Mouse (Mus musculus) lung, adult 18-20 months (tissue): ENCODE data around the gene Ifne.

Experiments
- DNase-seq, 2 experiments: peaks; one replicate each; pipeline ENCODE4 v3.0.0; 2022; ENCODE audit warnings: mixed read lengths in 2 of 2

Ifne gene

GRCm38 (mm10) chr4:88880101-88880500 lies at the start of gene Ifne:
TSS of gene Ifne (minus strand) at chr4:88880201.
- DNase-seq, result no peak

GRCm38 (mm10) chr4:88928341-88929102 lies 48.5 kb upstream of the Ifne start:
- DNase-seq, result no peak

GRCm38 (mm10) chr4:88927850-88928249 lies 47.8 kb upstream of the Ifne start:
- DNase-seq, result no peak

GRCm38 (mm10) chr4:88926637-88927036 lies 46.6 kb upstream of the Ifne start:
- peak; percentile 47 to 72 for DNase-seq

- no peak for DNase-seq
Measured at GRCm38 (mm10) chr4:88926082-88926481, 46.1 kb upstream of the Ifne start.

- DNase-seq, result no peak
Measured at GRCm38 (mm10) chr4:88925456-88925855, 45.5 kb upstream of the Ifne start.

GRCm38 (mm10) chr4:88921280-88921679 lies 41.3 kb upstream of the Ifne start:
- no peak for DNase-seq

- no peak for DNase-seq
Measured at GRCm38 (mm10) chr4:88917770-88918460, 37.9 kb upstream of the Ifne start.

GRCm38 (mm10) chr4:88916306-88916705 lies 36.3 kb upstream of the Ifne start:
- no peak for DNase-seq

GRCm38 (mm10) chr4:88913984-88914383 lies 34.0 kb upstream of the Ifne start:
- no peak for DNase-seq

GRCm38 (mm10) chr4:88912882-88913281 lies 32.9 kb upstream of the Ifne start:
- DNase-seq, result no peak

- DNase-seq, result no peak
Measured at GRCm38 (mm10) chr4:88912187-88912586, 32.2 kb upstream of the Ifne start.

- no peak for DNase-seq
Measured at GRCm38 (mm10) chr4:88909600-88910534, 29.9 kb upstream of the Ifne start.

- no peak for DNase-seq
Measured at GRCm38 (mm10) chr4:88893201-88893754, 13.3 kb upstream of the Ifne start.

- no peak for DNase-seq
Measured at GRCm38 (mm10) chr4:88888236-88888635, 8.2 kb upstream of the Ifne start.

GRCm38 (mm10) chr4:88878772-88879171 lies 1.2 kb downstream of the Ifne start:
- DNase-seq, result no peak

GRCm38 (mm10) chr4:88878246-88878645 lies 1.8 kb downstream of the Ifne start:
- DNase-seq, result no peak

GRCm38 (mm10) chr4:88876520-88876919 lies 3.5 kb downstream of the Ifne start:
- no peak for DNase-seq

- DNase-seq, result no peak
Measured at GRCm38 (mm10) chr4:88875435-88876095, 4.4 kb downstream of the Ifne start.

- DNase-seq, result no peak
Measured at GRCm38 (mm10) chr4:88872691-88873090, 7.3 kb downstream of the Ifne start.

GRCm38 (mm10) chr4:88867926-88868911 lies 11.8 kb downstream of the Ifne start:
- DNase-seq, result peak; percentile 15
